Mouse (Mus musculus) embryonic stem cell, embryonic (primary cell): ENCODE results near the gene Nol4l.

Experiments
- CTCF ChIA-PET, 4 experiments: fragments of 300-600 bp in 2 of 4; fragments of 350-600 bp in 2 of 4; sonication (Branson Sonifier 250); formaldehyde crosslinking; loops; one replicate each; lab custom pipeline; 2022; ENCODE audit warnings: inconsistent platforms in 2 of 4; lab: Charles Lee
- POLR2A ChIA-PET, 4 experiments: fragments of 300-600 bp in 2 of 4; fragments of 350-600 bp in 2 of 4; sonication (Branson Sonifier 250); formaldehyde crosslinking; loops; one replicate each; lab custom pipeline; 2022; ENCODE audit warnings: antibody characterized with exemption in 4 of 4, inconsistent platforms in 1 of 4; lab: Charles Lee

Nol4l gene

GRCm38 (mm10) chr2:153453961-153454759, 75.6 kb downstream of the Nol4l start:
- POLR2A ChIA-PET: interaction anchor here in 1 of 4 experiments (0.5 to 0.6 kb wide), 2 partner anchors 171 to 754 kb away, joined by 3 read pairs; no protein-coding TSS in a partner anchor

GRCm38 (mm10) chr2:153448519-153448918, 81.3 kb downstream of the Nol4l start:
- POLR2A ChIA-PET: interaction anchor here in 1 of 4 experiments (0.6 kb wide), 1 partner anchor 281 kb away, joined by 3 read pairs; no protein-coding TSS in a partner anchor
- CTCF ChIA-PET: interaction anchor here in 1 of 4 experiments (0.5 kb wide), 1 partner anchor 264 kb away, joined by 3 read pairs; no protein-coding TSS in a partner anchor

More at GRCm38 (mm10) chr2:153453961-153454759, 75.6 kb downstream of the Nol4l start:
- CTCF ChIA-PET: interaction anchor here in 2 of 4 experiments (0.6 to 1.3 kb wide), 5 partner anchors 8 to 133 kb away, joined by 3 to 4 read pairs (median 3); no protein-coding TSS in a partner anchor

GRCm38 (mm10) chr2:153447719-153448118, 82.1 kb downstream of the Nol4l start:
- ChIA-PET POLR2A (no interaction called here), CTCF (interaction anchor here in 1 of 4 experiments (0.8 kb wide), 1 partner anchor 16 kb away, joined by 3 read pairs; no protein-coding TSS in a partner anchor)

- ChIA-PET CTCF (interaction anchor here (0.5 to 2.0 kb wide), 43 partner anchors 9 to 1081 kb away, joined by 3 to 13 read pairs (median 4); no protein-coding TSS in a partner anchor), POLR2A (interaction anchor here in 2 of 4 experiments (0.9 to 2.0 kb wide), 10 partner anchors 9 to 304 kb away, joined by 3 to 10 read pairs (median 4); partner anchors contain the start of gene Tm9sf4 (in 1 of the 2))
Observed at GRCm38 (mm10) chr2:153446476-153446875, 83.3 kb downstream of the Nol4l start.

GRCm38 (mm10) chr2:153446017-153446408, 83.8 kb downstream of the Nol4l start:
- POLR2A ChIA-PET: interaction anchor here in 2 of 4 experiments (0.9 to 2.0 kb wide), 13 partner anchors 9 to 304 kb away, joined by 3 to 10 read pairs (median 4); partner anchors contain the start of gene Tm9sf4 (in 1 of the 2)
- CTCF ChIA-PET: interaction anchor here (0.5 to 2.0 kb wide), 45 partner anchors 8 to 1080 kb away, joined by 3 to 13 read pairs (median 3); no protein-coding TSS in a partner anchor

- CTCF ChIA-PET: interaction anchor here (0.5 to 2.1 kb wide), 46 partner anchors 8 to 364 kb away, joined by 3 to 13 read pairs (median 4); no protein-coding TSS in a partner anchor
- POLR2A ChIA-PET: interaction anchor here (0.6 to 2.1 kb wide), 28 partner anchors 10 to 1102 kb away, joined by 3 to 11 read pairs (median 3); partner anchors contain the start of gene Tm9sf4 (in 2 of the 4)
Observed at GRCm38 (mm10) chr2:153445137-153446016, 84.4 kb downstream of the Nol4l start.

- ChIA-PET POLR2A (interaction anchor here (0.6 to 2.1 kb wide), 33 partner anchors 8 to 1103 kb away, joined by 3 to 11 read pairs (median 3); partner anchors contain the start of genes Tm9sf4 (in 2 of the 4) and Hck (in 1 of the 4)), CTCF (interaction anchor here (0.6 to 2.1 kb wide), 26 partner anchors 9 to 1540 kb away, joined by 3 to 13 read pairs (median 3); no protein-coding TSS in a partner anchor)
Observed at GRCm38 (mm10) chr2:153444254-153445136, 85.3 kb downstream of the Nol4l start.

GRCm38 (mm10) chr2:153443434-153444240, 86.1 kb downstream of the Nol4l start:
- POLR2A ChIA-PET: interaction anchor here (0.6 to 3.7 kb wide), 19 partner anchors 9 to 335 kb away, joined by 3 to 12 read pairs (median 3); partner anchors contain the start of genes Tm9sf4 (in 2 of the 4) and Hck (in 1 of the 4)

GRCm38 (mm10) chr2:153442720-153443119, 87.1 kb downstream of the Nol4l start:
- ChIA-PET POLR2A (interaction anchor here in 3 of 4 experiments (0.6 to 3.7 kb wide), 8 partner anchors 12 to 281 kb away, joined by 3 to 12 read pairs (median 3); partner anchors contain the start of gene Tm9sf4 (in 2 of the 3)), CTCF (interaction anchor here in 2 of 4 experiments (0.6 to 0.8 kb wide), 3 partner anchors 144 to 564 kb away, joined by 3 to 4 read pairs (median 3); no protein-coding TSS in a partner anchor)

More at GRCm38 (mm10) chr2:153443434-153444240, 86.1 kb downstream of the Nol4l start:
- CTCF ChIA-PET: interaction anchor here in 3 of 4 experiments (0.6 to 2.1 kb wide), 14 partner anchors 8 to 1539 kb away, joined by 3 to 7 read pairs (median 3); no protein-coding TSS in a partner anchor

GRCm38 (mm10) chr2:153441228-153441627, 88.5 kb downstream of the Nol4l start:
- ChIA-PET POLR2A (interaction anchor here in 3 of 4 experiments (0.6 to 3.7 kb wide), 12 partner anchors 8 to 416 kb away, joined by 3 to 12 read pairs (median 3); partner anchors contain the start of gene Tm9sf4 (in 1 of the 3)), CTCF (interaction anchor here in 3 of 4 experiments (0.6 to 1.2 kb wide), 6 partner anchors 12 to 94 kb away, joined by 3 to 4 read pairs (median 3); no protein-coding TSS in a partner anchor)

- CTCF ChIA-PET: interaction anchor here in 3 of 4 experiments (0.6 to 1.2 kb wide), 4 partner anchors 10 to 79 kb away, joined by 3 to 5 read pairs (median 4); no protein-coding TSS in a partner anchor
- POLR2A ChIA-PET: interaction anchor here in 3 of 4 experiments (0.6 to 3.7 kb wide), 15 partner anchors 8 to 416 kb away, joined by 3 to 12 read pairs (median 3); partner anchors contain the start of gene Tm9sf4 (in 1 of the 3)
Observed at GRCm38 (mm10) chr2:153440755-153441154, 89.0 kb downstream of the Nol4l start.

- CTCF ChIA-PET: interaction anchor here in 2 of 4 experiments (0.5 to 1.4 kb wide), 5 partner anchors 9 to 380 kb away, joined by 3 to 7 read pairs (median 3); no protein-coding TSS in a partner anchor
Observed at GRCm38 (mm10) chr2:153437306-153437659, 92.5 kb downstream of the Nol4l start.

GRCm38 (mm10) chr2:153436641-153437305, 93.0 kb downstream of the Nol4l start:
- ChIA-PET CTCF (interaction anchor here in 3 of 4 experiments (0.6 to 1.4 kb wide), 6 partner anchors 10 to 532 kb away, joined by 3 to 7 read pairs (median 4); no protein-coding TSS in a partner anchor), POLR2A (interaction anchor here in 2 of 4 experiments (0.8 to 2.1 kb wide), 10 partner anchors 10 to 175 kb away, joined by 3 to 16 read pairs (median 4); no protein-coding TSS in a partner anchor)

More at GRCm38 (mm10) chr2:153437306-153437659, 92.5 kb downstream of the Nol4l start:
- POLR2A ChIA-PET: interaction anchor here in 3 of 4 experiments (0.5 to 2.1 kb wide), 13 partner anchors 9 to 175 kb away, joined by 3 to 16 read pairs (median 4); no protein-coding TSS in a partner anchor
